Mouse (Mus musculus) bone marrow, adult 2 months (tissue): Measurements from ENCODE around the gene Pskh1.

Experiments
- CTCF ChIP-seq: fragments of 200-500 bp; IDR thresholded peaks from 2 replicates; pipeline ENCODE4 v1.5.1; 2011; ENCODE audit warnings: low read length, control low read depth; ENCODE audit not compliant: control insufficient read depth, insufficient read depth
- POLR2A ChIP-seq: fragments of 200-500 bp; IDR thresholded peaks from 2 replicates; pipeline ENCODE4 v1.6.1; 2011; ENCODE audit warnings: low read depth, mild to moderate bottlenecking, control low read depth, low read length, borderline replicate concordance; ENCODE audit not compliant: control insufficient read depth

DNA sequence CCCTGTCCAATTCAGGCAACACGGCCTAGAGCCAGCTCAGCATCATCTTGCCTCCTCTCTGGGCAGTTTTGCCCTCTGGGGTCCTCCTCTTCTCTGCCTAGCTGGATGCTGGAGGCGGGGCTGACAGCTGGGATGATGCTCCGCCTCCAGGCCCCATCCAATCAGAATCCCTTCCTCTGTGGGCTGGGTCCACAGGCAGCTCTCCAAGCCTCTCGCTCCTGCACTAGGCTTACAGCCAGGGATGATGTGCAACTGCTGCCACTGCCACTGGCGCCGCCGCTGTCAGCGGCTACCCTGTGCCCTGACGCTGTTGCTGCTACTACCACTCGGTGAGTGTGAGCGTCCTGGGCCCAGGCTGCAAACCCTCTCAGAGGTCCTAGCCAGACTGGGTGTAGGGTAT, 6.9 kb upstream of the Pskh1 start, which contains the start of gene Nrn1l:
- TF ChIP-seq POLR2A (no peak), CTCF (no peak)
